Mouse (Mus musculus): ENCODE measurements around the gene 2010111I01Rik.

- TF ChIP-seq ZNF384 (IDR thresholded peaks at IDR 0.05; ENCODE audit: low read depth, low read length) (no peak), HCFC1 (IDR thresholded peaks at IDR 0.05; ENCODE audit: borderline replicate concordance, insufficient read depth, low read length) (peak; percentile 84), CHD2 (IDR thresholded peaks at IDR 0.05; ENCODE audit: low read depth, low read length) (no peak), ZC3H11A (IDR thresholded peaks at IDR 0.05; ENCODE audit: borderline replicate concordance, low read depth, low read length) (no peak)
These were observed at the start of gene 2010111I01Rik for GRCm38 (mm10) chr13:62964640-62965311.
